Mouse (Mus musculus): Measurements from ENCODE around the gene Zscan29.

Zscan29 gene

GRCm38 (mm10) chr2:121170980-121171742, at the start of gene Zscan29:
Zscan29 (minus strand) TSS chr2:121171125.
- in situ Hi-C loops (cut with MboI; ENCODE audit: low sequenced_read_pairs): no loop called here

GRCm38 (mm10) chr2:121219994-121220393, 49.1 kb upstream of the Zscan29 start:
- in situ Hi-C loops (cut with MboI; ENCODE audit: low sequenced_read_pairs): no loop called here

- in situ Hi-C loops (cut with MboI; ENCODE audit: low sequenced_read_pairs): no loop called here
These were observed 48.3 kb upstream of the Zscan29 start for GRCm38 (mm10) chr2:121219177-121219576.

GRCm38 (mm10) chr2:121214491-121214890, 43.6 kb upstream of the Zscan29 start:
- in situ Hi-C loops (cut with MboI; ENCODE audit: low sequenced_read_pairs): no loop called here

- in situ Hi-C loops (cut with MboI; ENCODE audit: low sequenced_read_pairs): no loop called here
These were observed 35.6 kb upstream of the Zscan29 start for GRCm38 (mm10) chr2:121206541-121206940.

- in situ Hi-C loops (cut with MboI; ENCODE audit: low sequenced_read_pairs): no loop called here
These were observed 33.4 kb upstream of the Zscan29 start for GRCm38 (mm10) chr2:121204276-121204675.

- in situ Hi-C loops (cut with MboI; ENCODE audit: low sequenced_read_pairs): loop anchor here (25.0 kb wide), 1 partner anchor 192 kb away; the partner anchor contains the start of gene Strc
These were observed 24.5 kb upstream of the Zscan29 start for GRCm38 (mm10) chr2:121195466-121195865.

GRCm38 (mm10) chr2:121188530-121188929, 17.6 kb upstream of the Zscan29 start:
- in situ Hi-C loops (cut with MboI; ENCODE audit: low sequenced_read_pairs): loop anchor here (25.0 kb wide), 1 partner anchor 199 kb away; the partner anchor contains the start of gene Strc

- in situ Hi-C loops (cut with MboI; ENCODE audit: low sequenced_read_pairs): loop anchor here (25.0 kb wide), 1 partner anchor 203 kb away; the partner anchor contains the start of gene Strc
These were observed 13.2 kb upstream of the Zscan29 start for GRCm38 (mm10) chr2:121184142-121184541.

- in situ Hi-C loops (cut with MboI; ENCODE audit: low sequenced_read_pairs): loop anchor here (25.0 kb wide), 1 partner anchor 204 kb away; the partner anchor contains the start of gene Strc
These were observed 12.5 kb upstream of the Zscan29 start for GRCm38 (mm10) chr2:121183431-121183830.

- in situ Hi-C loops (cut with MboI; ENCODE audit: low sequenced_read_pairs): loop anchor here (25.0 kb wide), 1 partner anchor 208 kb away; the partner anchor contains the start of gene Strc
These were observed 8.0 kb upstream of the Zscan29 start for GRCm38 (mm10) chr2:121178828-121179479.

GRCm38 (mm10) chr2:121170481-121170971, 399 bp downstream of the Zscan29 start, which contains the start of gene Tubgcp4:
Tubgcp4 (plus strand) TSS chr2:121170654.
- in situ Hi-C loops (cut with MboI; ENCODE audit: low sequenced_read_pairs): no loop called here

- in situ Hi-C loops (cut with MboI; ENCODE audit: low sequenced_read_pairs): no loop called here
These were observed 1.0 kb downstream of the Zscan29 start for GRCm38 (mm10) chr2:121169902-121170301.

GRCm38 (mm10) chr2:121169173-121169572, 1.8 kb downstream of the Zscan29 start:
- in situ Hi-C loops (cut with MboI; ENCODE audit: low sequenced_read_pairs): no loop called here

GRCm38 (mm10) chr2:121153100-121153499, 17.8 kb downstream of the Zscan29 start:
- in situ Hi-C loops (cut with MboI; ENCODE audit: low sequenced_read_pairs): no loop called here

- in situ Hi-C loops (cut with MboI; ENCODE audit: low sequenced_read_pairs): no loop called here
These were observed 21.2 kb downstream of the Zscan29 start for GRCm38 (mm10) chr2:121149679-121150078.

GRCm38 (mm10) chr2:121142415-121142814, 28.5 kb downstream of the Zscan29 start:
- in situ Hi-C loops (cut with MboI; ENCODE audit: low sequenced_read_pairs): no loop called here

GRCm38 (mm10) chr2:121141216-121142035, 29.5 kb downstream of the Zscan29 start:
- in situ Hi-C loops (cut with MboI; ENCODE audit: low sequenced_read_pairs): no loop called here

GRCm38 (mm10) chr2:121140018-121140882, 30.7 kb downstream of the Zscan29 start, which contains the start of the genes Adal and Lcmt2:
Adal (plus strand) TSS chr2:121140428.
Lcmt2 (minus strand) TSS chr2:121140653.
- in situ Hi-C loops (cut with MboI; ENCODE audit: low sequenced_read_pairs): no loop called here
